Mouse (Mus musculus): ENCODE data around the gene Fgfr2.

- TF ChIP-seq CTCF (IDR thresholded peaks at IDR 0.05; ENCODE audit: low read depth) (no peak), EP300 (IDR thresholded peaks at IDR 0.05; ENCODE audit: low read depth) (no peak)
These were observed 2862.1 kb downstream of the Fgfr2 start for GRCm38 (mm10) chr7:130260905-130261683.

All from liver, postnatal 0 days (tissue).